Mouse (Mus musculus) forebrain, postnatal 0 days (tissue): ENCODE measurements around the gene C1qb. TPM values are rescaled to one million over a fixed set of nuclear protein-coding genes. Genes with fewer than 3 reads are reported as not detected.
A peak's percentile ranks its signal among the peaks of the same experiment; 100 is the strongest.

Experiments
- ATAC-seq: fragments of 200-750 bp; cut with Nextera tagmentation; 2 replicates; pipeline ENCODE4 v1.8.0; 2017; ENCODE audit warnings: mild to moderate bottlenecking, moderate library complexity
- DNase-seq: peaks from one replicate; pipeline ENCODE4 v3.0.0-alpha.2; 2015
- H3K27ac ChIP-seq: fragments of 300-500 bp; sonication (generic); 2 replicates; pipeline ENCODE4 v1.5.1; 2014; ENCODE audit warnings: low read depth, mild to moderate bottlenecking, antibody characterized with exemption, low read length, moderate library complexity, mixed read lengths
- H3K27me3 ChIP-seq: fragments of 300-500 bp; sonication (generic); 2 replicates; pipeline ENCODE4 v1.6.1; 2014; ENCODE audit warnings: mild to moderate bottlenecking, low read length, mixed read lengths; ENCODE audit not compliant: insufficient read depth
- H3K36me3 ChIP-seq: fragments of 300-500 bp; sonication (generic); 2 replicates; pipeline ENCODE4 v1.6.1; 2014; ENCODE audit warnings: mild to moderate bottlenecking, moderate library complexity; ENCODE audit not compliant: insufficient read depth
- H3K4me1 ChIP-seq: fragments of 300-500 bp; sonication (generic); 2 replicates; pipeline ENCODE4 v1.6.1; 2014; ENCODE audit warnings: antibody characterized with exemption; ENCODE audit not compliant: insufficient read depth
- H3K4me2 ChIP-seq: fragments of 300-500 bp; sonication (generic); 2 replicates; pipeline ENCODE4 v1.6.1; 2014; ENCODE audit warnings: low read depth, mild to moderate bottlenecking, moderate library complexity
- H3K4me3 ChIP-seq: fragments of 300-500 bp; sonication (generic); 2 replicates; pipeline ENCODE4 v1.5.1; 2014; ENCODE audit warnings: low read depth, low read length, mixed read lengths
- H3K9ac ChIP-seq: fragments of 300-500 bp; sonication (generic); 2 replicates; pipeline ENCODE4 v1.6.1; 2014; ENCODE audit warnings: mild to moderate bottlenecking
- H3K9me3 ChIP-seq: fragments of 300-500 bp; sonication (generic); 2 replicates; pipeline ENCODE4 v1.6.1; 2016; ENCODE audit warnings: low read length
- CTCF ChIP-seq: sonication (generic); IDR thresholded peaks from 2 replicates; pipeline ENCODE4 v1.5.1; 2016; ENCODE audit warnings: antibody characterized with exemption, control low read depth, low read depth
- WGBS: fragments of 180-500 bp; shearing (Covaris S2); extraction: QIAGEN DNeasy Blood & Tissue Kit; methylation state at CpG from one replicate; pipeline ENCODE4 v1.1.7; 2014; 5-methylcytosine and 5-hydroxymethylcytosine counted together
- polyA plus RNA-seq: library from polyadenylated mRNA; unstranded; fragments of >200 nt; fragmentation: Nextera tagmentation; extraction: Ambion mirVana; gene quantifications from 2 replicates; pipeline ENCODE4 v1.2.1, GENCODE M21; 2015
- total RNA-seq: library from RNA; depleted of rRNA; stranded (reverse); fragments of >200 nt; gene quantifications from 2 replicates; pipeline ENCODE4 v1.2.3, GENCODE M21; 2014

The C1qb gene
- total and polyA plus RNA-seq, 2 experiments from 2014 or later = 57.1 to 67.4 TPM

DNA sequence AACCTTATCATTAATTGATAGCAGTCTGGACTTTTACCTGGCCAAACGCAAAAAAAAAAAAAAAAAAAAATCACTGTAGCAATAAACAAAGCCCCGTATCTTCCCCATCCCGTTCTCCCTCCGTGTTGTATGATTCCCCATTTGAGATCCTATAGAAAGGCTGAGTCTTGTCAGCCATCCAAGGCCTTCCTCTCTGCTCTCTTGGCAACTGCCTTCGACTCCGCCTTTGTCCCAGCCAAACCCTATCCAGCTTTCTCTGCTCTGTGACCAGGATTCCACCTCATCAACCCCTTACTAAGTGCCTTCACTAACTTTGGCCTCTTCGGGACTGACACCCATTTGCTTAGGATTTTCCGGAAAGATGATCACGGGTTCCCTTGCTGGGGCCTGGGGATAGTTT lies 48.0 kb downstream of the C1qb start:
- no peak overlapping the region for H3K9ac ChIP-seq
- DNase-seq (no peak), ATAC-seq (no peak)
- no peak for TF ChIP-seq CTCF
- H3K4me3 ChIP-seq = no peak overlapping the region
- no peaks in the 10 kb centered on the region for H3K36me3 ChIP-seq
- no peak overlapping the region for H3K4me2 ChIP-seq
- whole genome bisulfite sequencing = 50% methylated on average over 9 of the region's 9 CpGs
- H3K27me3 ChIP-seq = no peaks in the 10 kb centered on the region
- H3K9me3 ChIP-seq = no peaks in the 10 kb centered on the region
- H3K4me1 ChIP-seq = peaks cover 7% of the 10 kb centered on the region
- no peak overlapping the region for H3K27ac ChIP-seq

DNA sequence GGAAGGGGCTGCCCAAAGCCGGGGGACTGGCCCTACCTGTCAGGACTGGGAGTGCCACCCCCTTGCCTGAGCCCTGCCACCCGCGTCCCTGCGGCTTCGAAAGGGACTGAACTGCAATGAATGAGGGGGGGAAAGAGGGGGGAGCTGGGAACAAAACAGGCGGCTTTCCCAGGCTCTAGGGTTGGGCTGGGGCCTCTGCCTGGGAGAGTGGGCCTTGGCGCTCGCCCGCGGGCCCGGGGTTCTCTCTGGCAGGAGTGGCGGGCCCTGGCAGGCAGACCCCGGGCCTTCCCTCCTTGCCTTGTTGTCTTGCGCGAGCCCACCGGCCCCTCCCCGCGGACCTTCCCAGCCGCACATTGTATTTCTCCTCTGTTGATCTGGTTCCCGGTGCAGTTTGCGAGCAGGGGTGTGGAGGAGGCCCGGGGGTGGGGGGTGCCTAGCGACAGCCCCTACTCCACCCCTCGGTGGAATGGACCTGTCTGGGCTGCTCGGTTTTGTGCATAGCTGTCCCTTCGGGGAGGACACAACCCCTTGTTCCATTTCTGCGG lies 49.5 kb downstream of the C1qb start:
- no peaks in the 10 kb centered on the region for H3K9me3 ChIP-seq
- H3K4me2 ChIP-seq = peak overlapping the region; percentile 89
- peak overlapping the region; percentile 87 for H3K4me3 ChIP-seq
- ATAC-seq = peak; percentile 76
- peak overlapping the region; percentile 87 for H3K9ac ChIP-seq
- peaks cover 19% of the 10 kb centered on the region for H3K4me1 ChIP-seq
- DNase-seq = no peak
- H3K36me3 ChIP-seq = no peaks in the 10 kb centered on the region
- no peak for TF ChIP-seq CTCF
- no peaks in the 10 kb centered on the region for H3K27me3 ChIP-seq
- WGBS = under 1% methylated on average over 24 of the region's 27 CpGs
- H3K27ac ChIP-seq = peak overlapping the region; percentile 95

DNA sequence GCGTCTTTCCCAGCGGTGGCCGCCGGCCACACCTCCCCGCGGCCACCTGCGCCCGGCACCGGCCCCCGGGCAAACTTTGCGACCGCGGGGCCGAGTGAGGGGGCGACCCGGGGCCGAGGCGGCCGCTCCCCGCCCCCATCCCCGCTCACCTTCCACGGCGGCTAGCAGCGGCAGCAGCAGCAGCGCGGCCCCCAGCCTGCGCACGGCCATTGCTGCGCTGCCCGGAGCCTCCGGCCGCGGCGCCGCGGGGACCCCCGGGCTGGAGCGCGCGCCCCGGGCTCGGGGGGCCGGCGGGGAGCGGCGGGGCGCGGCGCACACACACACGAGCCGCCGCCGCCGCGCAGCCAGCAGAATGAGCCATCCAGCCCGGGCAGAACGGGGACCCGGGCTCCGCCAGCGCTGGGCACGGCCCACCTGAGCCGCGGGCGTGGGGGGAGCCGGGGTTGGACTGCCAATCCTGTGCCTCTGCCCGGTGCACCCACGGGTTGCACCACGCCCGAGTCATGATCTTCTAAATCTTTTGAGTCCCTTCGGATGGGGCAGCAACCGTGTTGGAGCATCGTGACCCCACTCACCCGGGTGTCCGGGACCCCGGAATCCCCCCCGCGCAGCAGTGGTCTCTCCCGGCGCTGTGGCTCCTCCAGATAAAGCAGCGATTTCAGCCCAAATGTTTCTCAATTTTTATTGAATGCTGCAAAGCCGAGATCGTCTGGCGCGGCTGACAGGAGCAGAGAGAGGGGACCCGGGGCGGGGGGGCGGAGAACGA lies 50.2 kb downstream of the C1qb start, which contains the start of gene Ephb2:
TSS of gene Ephb2 (minus strand) at position 368 of the 766 bp plus-strand sequence.
- H3K27me3 ChIP-seq = no peaks in the 10 kb centered on the region
- ATAC-seq (peak; percentile 88), DNase-seq (peak; percentile 92)
- H3K27ac ChIP-seq = peak within 1 kb of the TSS; percentile 95
- no peaks in the 10 kb centered on the region for H3K36me3 ChIP-seq
- peak within 1 kb of the TSS; percentile 89 for H3K4me2 ChIP-seq
- H3K4me1 ChIP-seq = peaks cover 19% of the 10 kb centered on the region
- WGBS = 3% methylated on average over 86 of the region's 88 CpGs
- no peak for TF ChIP-seq CTCF
- peak within 1 kb of the TSS; percentile 87 for H3K4me3 ChIP-seq
- no peaks in the 10 kb centered on the region for H3K9me3 ChIP-seq
- peak within 1 kb of the TSS; percentile 87 for H3K9ac ChIP-seq

DNA sequence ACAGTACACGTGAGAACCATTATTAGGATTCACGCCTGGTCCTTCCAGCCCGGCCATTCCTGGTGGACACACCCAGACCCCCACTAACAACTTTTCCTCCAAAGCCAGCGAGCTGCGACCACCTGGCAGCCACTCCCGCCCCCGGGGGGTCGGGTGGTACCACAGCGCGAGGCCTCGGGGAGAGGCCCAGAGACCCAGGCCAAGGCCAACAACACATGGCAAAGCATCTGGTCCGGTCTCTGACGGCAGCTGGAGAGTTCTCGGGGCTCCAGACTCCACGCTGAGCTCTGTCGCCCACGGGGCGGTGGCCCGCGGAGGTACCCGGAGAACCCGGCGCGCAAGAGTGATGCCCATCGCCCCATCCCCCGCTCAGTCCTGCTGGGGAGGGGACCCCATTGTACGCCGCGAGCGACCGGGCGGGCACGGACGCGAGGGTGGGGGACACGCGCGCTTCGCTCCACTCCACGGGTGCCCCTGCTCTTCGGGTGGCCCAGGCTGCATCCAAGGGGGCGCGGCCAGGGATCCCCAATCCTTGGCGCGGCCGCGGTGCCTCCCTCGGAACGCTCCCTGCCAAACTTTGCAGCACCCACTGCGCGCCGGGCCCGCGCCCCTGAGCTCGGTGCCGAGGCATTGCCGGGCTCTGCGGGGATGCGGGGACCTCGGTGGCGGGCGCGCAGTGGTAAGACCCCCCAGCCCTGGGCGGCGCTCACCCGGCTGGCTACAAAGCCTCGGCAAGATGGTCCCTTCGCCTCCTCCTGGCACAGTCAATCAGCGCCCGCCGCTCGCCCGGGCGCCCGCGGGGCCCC lies 51.0 kb downstream of the C1qb start:
- TF ChIP-seq CTCF = no peak
- no peaks in the 10 kb centered on the region for H3K9me3 ChIP-seq
- peak overlapping the region; percentile 87 for H3K4me3 ChIP-seq
- peak overlapping the region; percentile 87 for H3K9ac ChIP-seq
- 3% methylated on average over 69 of the region's 76 CpGs for WGBS
- H3K27ac ChIP-seq = peak overlapping the region; percentile 95
- no peaks in the 10 kb centered on the region for H3K27me3 ChIP-seq
- ATAC-seq = peak; percentile 44
- DNase-seq = peak; percentile 56
- H3K4me1 ChIP-seq = peaks cover 19% of the 10 kb centered on the region
- no peaks in the 10 kb centered on the region for H3K36me3 ChIP-seq
- peak overlapping the region; percentile 89 for H3K4me2 ChIP-seq

DNA sequence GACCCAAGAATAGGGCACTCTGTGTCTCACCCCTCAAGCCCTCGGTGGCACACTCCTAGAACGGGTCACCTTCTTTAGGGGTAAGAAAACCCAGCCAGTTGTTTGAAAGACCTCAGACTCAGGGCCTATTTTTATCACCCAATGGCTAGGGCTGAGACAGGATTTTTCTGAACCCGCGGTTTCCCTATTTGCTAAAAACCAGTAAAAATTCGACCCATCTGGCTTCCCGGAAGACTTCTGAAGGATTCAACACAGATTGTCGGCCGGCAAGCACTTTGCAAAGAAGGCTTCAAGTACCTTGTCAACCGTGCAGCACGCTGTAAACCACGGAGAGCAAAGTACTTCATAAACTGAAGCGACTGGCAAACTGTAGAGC lies 51.6 kb downstream of the C1qb start:
- H3K9me3 ChIP-seq = no peaks in the 10 kb centered on the region
- 4% methylated on average over 12 of the region's 12 CpGs for WGBS
- no peaks in the 10 kb centered on the region for H3K36me3 ChIP-seq
- no peak for ATAC-seq
- no peaks in the 10 kb centered on the region for H3K27me3 ChIP-seq
- H3K9ac ChIP-seq = peak overlapping the region; percentile 87
- peaks cover 19% of the 10 kb centered on the region for H3K4me1 ChIP-seq
- no peak for TF ChIP-seq CTCF
- H3K27ac ChIP-seq = no peak overlapping the region
- no peak for DNase-seq
- H3K4me2 ChIP-seq = peak overlapping the region; percentile 89
- H3K4me3 ChIP-seq = peak overlapping the region; percentile 87

DNA sequence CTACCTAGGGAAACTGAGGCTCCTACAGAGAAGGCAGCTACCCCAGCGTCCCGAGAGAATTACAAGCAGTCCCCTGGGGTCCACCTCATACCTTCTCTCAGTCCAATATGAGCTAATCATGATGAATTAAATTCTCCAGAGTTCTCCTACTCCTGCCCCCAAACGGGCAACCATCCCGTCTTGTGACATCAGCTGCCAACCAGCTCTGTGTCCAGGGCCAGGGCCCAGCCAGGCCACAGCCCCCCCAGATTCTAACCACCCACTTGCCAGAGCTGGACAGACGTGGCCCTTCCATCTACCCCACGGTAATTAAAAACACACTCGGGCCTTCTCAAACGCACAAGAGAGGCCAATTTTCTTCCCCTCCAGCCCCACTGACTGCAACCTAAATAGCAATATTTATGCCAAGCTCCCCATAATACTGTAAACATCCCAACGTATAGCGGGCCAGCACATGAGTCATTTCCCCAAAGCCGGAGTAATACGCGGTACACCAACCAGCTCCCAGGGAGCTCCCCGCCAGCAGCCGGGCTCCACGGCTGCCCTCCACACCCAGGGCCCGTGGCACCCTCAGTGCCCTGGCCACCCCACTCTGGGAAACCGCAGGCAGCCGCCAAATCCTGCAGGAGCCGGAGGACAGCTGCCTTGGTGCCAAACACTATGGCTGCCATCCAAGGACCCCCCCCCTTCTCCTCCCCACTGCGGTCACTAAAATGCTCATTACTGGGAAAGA lies 52.2 kb downstream of the C1qb start:
- H3K9ac ChIP-seq = peak overlapping the region; percentile 31
- WGBS = 14% methylated on average over 21 of the region's 21 CpGs
- no peaks in the 10 kb centered on the region for H3K27me3 ChIP-seq
- no peak for TF ChIP-seq CTCF
- H3K36me3 ChIP-seq = no peaks in the 10 kb centered on the region
- no peaks in the 10 kb centered on the region for H3K9me3 ChIP-seq
- H3K4me3 ChIP-seq = peak overlapping the region; percentile 87
- no peak overlapping the region for H3K27ac ChIP-seq
- H3K4me1 ChIP-seq = peaks cover 19% of the 10 kb centered on the region
- H3K4me2 ChIP-seq = peak overlapping the region; percentile 89
- no peak for DNase-seq
- no peak for ATAC-seq
